Mouse (Mus musculus) layer of hippocampus, adult 2 months (tissue): ENCODE results near the gene Sema4d. TPM values are rescaled to one million over a fixed set of nuclear protein-coding genes. Genes with fewer than 3 reads are reported as not detected.

Experiments
- DNase-seq, 2 experiments: peaks; one replicate each; pipeline ENCODE4 v3.0.0; 2022; ENCODE audit warnings: low spot score in 2 of 2
- H3K27ac ChIP-seq: fragments of 200-600 bp; 2 replicates; pipeline ENCODE4 v1.8.1; 2022
- H3K4me3 ChIP-seq: fragments of 200-600 bp; 2 replicates; pipeline ENCODE4 v1.8.1; 2022; ENCODE audit warnings: mild to moderate bottlenecking
- CTCF ChIP-seq: fragments of 200-600 bp; conservative IDR thresholded peaks from 2 replicates; pipeline ENCODE4 v1.8.1; 2022; ENCODE audit warnings: antibody characterized with exemption, mild to moderate bottlenecking, moderate library complexity
- total RNA-seq, 2 experiments: library from RNA; stranded (reverse); gene quantifications; 2 replicates each; pipeline ENCODE4 v1.2.3; 2021

Sema4d gene
- total RNA-seq, 2 experiments from 2014 or later = 76.3 to 83.9 TPM

GRCm38 (mm10) chr13:51737033-51737948, 56.3 kb downstream of the Sema4d start:
- Histone ChIP-seq H3K4me3 (no peak overlapping the region), H3K27ac (peak overlapping the region; percentile 48)
- no peak for TF ChIP-seq CTCF
- no peak for DNase-seq

DNA sequence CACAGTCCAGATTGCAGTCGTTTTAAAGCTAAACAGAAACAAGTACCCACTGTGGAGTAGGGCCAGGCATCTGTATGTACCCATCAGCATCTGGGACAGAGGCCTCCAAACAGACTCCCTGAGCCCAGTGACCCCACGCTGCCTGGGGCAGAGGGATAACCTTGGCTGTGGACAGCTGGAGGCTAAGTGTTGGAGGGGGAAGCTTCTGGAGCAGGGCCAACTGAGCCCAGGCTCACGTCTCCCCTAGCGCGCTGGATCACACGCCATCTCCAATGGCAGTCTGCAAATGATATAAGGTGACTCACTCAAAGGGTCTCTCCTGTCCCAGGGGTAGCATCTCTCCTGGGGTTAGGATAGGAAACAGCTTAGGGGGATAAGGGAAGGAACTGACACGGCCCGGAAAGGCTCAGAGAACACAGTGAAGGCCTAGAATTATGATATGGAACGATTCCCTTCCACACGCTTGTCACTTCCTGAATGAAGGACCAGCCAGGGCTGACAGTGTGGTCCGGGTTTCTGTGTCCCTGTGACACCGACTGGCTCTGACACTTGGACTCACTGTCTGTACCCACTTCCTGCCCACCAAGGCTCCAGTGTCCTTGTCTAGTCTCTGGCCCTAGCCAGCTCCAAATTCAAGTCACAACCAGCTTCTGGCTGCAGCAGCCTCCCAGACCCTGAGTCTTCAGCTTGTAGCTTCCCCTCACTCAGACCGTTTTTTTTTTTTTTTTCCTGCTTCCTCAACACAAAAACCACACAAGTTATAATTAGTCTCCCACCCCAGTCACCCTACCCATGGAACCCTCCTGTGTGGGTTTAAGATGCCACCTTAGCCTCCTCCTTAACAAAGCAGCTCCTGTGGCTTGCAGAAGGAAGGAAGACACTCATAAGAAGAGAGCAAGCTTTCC, 57.3 kb downstream of the Sema4d start:
- peak overlapping the region; percentile 67; the same call in 1 of the 2 replicates for H3K27ac ChIP-seq

DNA sequence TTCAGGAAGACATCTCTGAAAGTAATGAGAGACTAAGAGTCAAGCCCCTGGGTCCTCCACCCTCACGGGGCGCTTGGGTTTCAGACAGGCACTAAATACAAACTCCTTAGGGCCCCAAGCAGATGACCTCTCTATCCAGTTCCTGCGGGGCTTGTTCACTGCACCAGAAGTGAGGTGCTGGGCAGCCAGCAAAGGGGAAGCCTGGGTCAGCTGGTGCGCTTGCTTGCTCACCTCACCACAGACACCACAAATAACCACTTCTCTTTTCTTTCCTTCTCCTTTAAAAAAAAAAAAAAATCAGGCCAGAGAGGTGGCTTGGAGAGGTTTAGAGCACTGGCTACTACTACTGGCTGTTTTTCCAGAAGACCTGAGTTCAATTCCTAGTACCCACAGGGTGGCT, 59.0 kb downstream of the Sema4d start:
- no peak for TF ChIP-seq CTCF
- no peak overlapping the region; the same call in 1 of the 2 replicates for H3K4me3 ChIP-seq
- DNase-seq = no peak
- no peak overlapping the region for H3K27ac ChIP-seq

More for the DNA sequence above, 57.3 kb downstream of the Sema4d start:
- TF ChIP-seq CTCF = no peak
- no peak overlapping the region for H3K4me3 ChIP-seq
- no peak for DNase-seq

DNA sequence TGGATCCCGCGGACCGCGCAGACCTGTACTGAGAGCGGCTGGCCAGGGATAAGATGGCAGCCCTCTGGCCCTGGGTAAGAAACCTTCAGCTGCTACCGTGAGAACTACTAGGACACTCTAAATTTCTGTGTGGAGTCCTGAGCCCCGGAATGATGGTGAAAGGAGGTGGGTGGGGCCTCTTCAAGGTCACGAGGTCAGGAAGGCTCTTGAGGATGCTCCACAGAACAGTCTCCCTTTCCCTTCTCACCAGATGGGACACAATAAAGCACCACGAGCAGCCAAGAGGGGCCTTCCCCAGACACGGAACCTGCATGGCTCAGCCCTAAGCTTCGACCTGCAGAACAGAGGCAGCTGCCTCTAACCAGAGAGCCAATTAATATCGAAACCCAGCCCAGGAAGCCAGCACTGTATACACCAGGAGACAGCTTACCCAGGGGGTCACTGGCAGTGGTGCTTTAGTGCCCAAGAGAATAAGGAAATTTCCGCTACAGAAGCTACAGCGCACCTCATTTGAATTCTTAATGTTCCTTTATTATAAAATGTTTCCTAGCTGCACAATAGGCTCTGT, 61.4 kb downstream of the Sema4d start:
- DNase-seq = no peak
- Histone ChIP-seq H3K4me3 (no peak overlapping the region), H3K27ac (peak overlapping the region; percentile 71)
- TF ChIP-seq CTCF = no peak

GRCm38 (mm10) chr13:51731474-51731873, 62.1 kb downstream of the Sema4d start:
- Histone ChIP-seq H3K27ac (peak overlapping the region; percentile 71), H3K4me3 (no peak overlapping the region)
- DNase-seq = no peak
- TF ChIP-seq CTCF = no peak

GRCm38 (mm10) chr13:51729887-51730361, 63.6 kb downstream of the Sema4d start:
- peak; percentile 71 for TF ChIP-seq CTCF
- Histone ChIP-seq H3K27ac (0 out of 2 replicates have a peak overlapping the region, but pooled peaks have one; percentile 36), H3K4me3 (no peak overlapping the region)
- no peak for DNase-seq

GRCm38 (mm10) chr13:51727364-51727763, 66.2 kb downstream of the Sema4d start:
- Histone ChIP-seq H3K4me3 (no peak overlapping the region), H3K27ac (no peak overlapping the region)
- TF ChIP-seq CTCF = no peak

DNA sequence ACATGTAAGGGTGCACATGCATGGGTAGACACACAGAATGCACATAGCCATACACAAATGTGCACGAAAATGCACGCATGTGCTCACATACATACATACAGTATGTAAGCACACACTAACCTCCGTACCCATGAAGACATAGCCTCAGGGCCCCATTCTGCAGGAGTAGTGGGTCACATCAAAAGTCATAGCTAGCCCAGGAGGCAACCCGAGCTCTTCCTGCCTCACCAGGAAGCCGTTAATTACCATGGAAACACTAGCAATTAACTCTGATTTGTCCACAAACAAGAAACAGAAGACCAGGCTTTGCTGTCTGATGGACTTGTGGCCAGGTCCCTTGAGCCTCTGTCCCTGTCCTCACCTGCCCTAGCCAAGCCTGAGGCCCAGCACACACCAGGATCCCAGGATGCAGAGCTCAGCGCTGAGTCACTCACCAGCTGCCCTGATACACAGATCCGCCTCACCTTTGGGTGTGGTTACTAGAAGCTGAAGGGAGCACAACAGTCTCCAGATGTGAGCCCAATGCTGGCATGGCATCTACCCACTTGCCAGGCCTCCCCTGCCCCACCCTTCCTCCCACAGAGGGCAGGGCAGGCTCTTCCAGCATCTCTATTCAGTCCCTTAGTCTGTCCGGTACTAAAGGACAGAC, 67.5 kb downstream of the Sema4d start:
- no peak overlapping the region for H3K27ac ChIP-seq
- H3K4me3 ChIP-seq = no peak overlapping the region
- no peak for TF ChIP-seq CTCF
- no peak for DNase-seq

More at GRCm38 (mm10) chr13:51727364-51727763, 66.2 kb downstream of the Sema4d start:
- DNase-seq = no peak

DNA sequence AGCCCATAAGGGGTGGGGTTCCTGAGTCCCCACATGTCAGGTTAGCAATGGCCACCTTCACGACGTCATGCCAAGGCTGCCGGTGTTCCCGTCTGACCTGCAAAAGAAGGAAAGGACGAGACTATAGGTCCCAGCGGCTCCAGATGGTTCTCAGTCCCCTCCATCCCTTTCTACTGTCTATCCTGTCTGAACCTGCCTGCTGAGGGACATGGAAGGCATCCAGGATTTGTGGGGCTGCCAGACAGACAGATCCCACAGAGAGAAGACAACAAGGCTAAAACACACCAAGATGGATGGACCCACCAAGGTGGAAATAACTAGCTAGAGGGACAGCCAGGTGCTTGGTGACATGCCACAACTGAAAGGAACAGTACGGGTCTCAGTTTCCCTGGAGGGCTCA, 68.1 kb downstream of the Sema4d start:
- TF ChIP-seq CTCF = no peak
- Histone ChIP-seq H3K4me3 (no peak overlapping the region), H3K27ac (no peak overlapping the region)
- no peak for DNase-seq

DNA sequence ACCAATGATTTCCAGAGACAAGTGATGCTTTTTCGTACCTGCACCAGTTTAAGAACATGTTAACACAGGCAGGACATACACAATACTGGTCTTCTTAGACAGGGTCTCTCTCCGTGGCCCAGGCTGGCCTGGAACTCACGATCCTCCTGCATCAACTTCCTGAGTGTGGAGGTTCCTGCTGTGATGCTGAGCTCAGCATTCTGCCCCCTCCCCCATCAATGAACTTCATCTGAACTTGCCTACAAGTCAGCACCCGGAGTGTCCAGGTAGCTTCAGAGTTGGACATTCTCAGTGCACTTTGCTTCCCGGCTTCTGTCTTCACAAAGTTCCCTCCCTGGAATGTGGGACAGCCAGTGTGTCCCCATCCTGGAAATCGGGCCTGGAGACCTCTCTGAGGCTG, 69.0 kb downstream of the Sema4d start:
- no peak for DNase-seq
- no peak for TF ChIP-seq CTCF
- no peak overlapping the region for H3K27ac ChIP-seq
- no peak overlapping the region for H3K4me3 ChIP-seq

- no peak overlapping the region for H3K4me3 ChIP-seq
- no peak for TF ChIP-seq CTCF
- no peak overlapping the region for H3K27ac ChIP-seq
- no peak for DNase-seq
These were observed 70.4 kb downstream of the Sema4d start for GRCm38 (mm10) chr13:51723114-51723513.

- no peak for DNase-seq
- H3K27ac ChIP-seq = no peak overlapping the region
- TF ChIP-seq CTCF = no peak
- H3K4me3 ChIP-seq = no peak overlapping the region
These were observed 73.0 kb downstream of the Sema4d start for GRCm38 (mm10) chr13:51720556-51720955.
